Mouse (Mus musculus) heart, embryonic 11.5 days (tissue): ENCODE data around the gene Arhgap30. TPM values are rescaled to one million over a fixed set of nuclear protein-coding genes. Genes with fewer than 3 reads are reported as not detected.

Experiments used
- ATAC-seq: fragments of 200-750 bp; cut with Nextera tagmentation; replicated peaks from 2 replicates; pipeline ENCODE4 v1.8.0; 2017; ENCODE audit warnings: moderate library complexity; ENCODE audit not compliant: insufficient number of reproducible peaks, low FRiP score, low TSS enrichment
- H3K27ac ChIP-seq: fragments of 300-500 bp; sonication (generic); 2 replicates; pipeline ENCODE4 v1.5.1; 2014; ENCODE audit warnings: mild to moderate bottlenecking, low read depth, low read length
- H3K27me3 ChIP-seq: fragments of 300-500 bp; sonication (generic); 2 replicates; pipeline ENCODE4 v1.6.1; 2014; ENCODE audit warnings: mild to moderate bottlenecking, low read length, mixed read lengths; ENCODE audit not compliant: control insufficient read depth, insufficient read depth
- H3K36me3 ChIP-seq: fragments of 300-500 bp; sonication (generic); 2 replicates; pipeline ENCODE4 v1.6.1; 2014; ENCODE audit warnings: mild to moderate bottlenecking, low read length, moderate library complexity, mixed read lengths; ENCODE audit not compliant: control insufficient read depth, insufficient read depth
- H3K4me1 ChIP-seq: fragments of 300-500 bp; sonication (generic); 2 replicates; pipeline ENCODE4 v1.6.1; 2014; ENCODE audit warnings: low read length; ENCODE audit not compliant: control insufficient read depth, insufficient read depth
- H3K4me2 ChIP-seq: fragments of 300-500 bp; sonication (generic); 2 replicates; pipeline ENCODE4 v1.6.1; 2014; ENCODE audit warnings: mild to moderate bottlenecking, moderate library complexity
- H3K4me3 ChIP-seq: fragments of 300-500 bp; sonication (generic); 2 replicates; pipeline ENCODE4 v1.5.1; 2014; ENCODE audit warnings: low read depth, low read length
- H3K9ac ChIP-seq: fragments of 300-500 bp; sonication (generic); 2 replicates; pipeline ENCODE4 v1.6.1; 2014; ENCODE audit warnings: mild to moderate bottlenecking, low read depth, low read length, moderate library complexity
- H3K9me3 ChIP-seq: fragments of 300-500 bp; sonication (generic); replicated peaks from 2 replicates; pipeline ENCODE4 v1.6.1; 2016; ENCODE audit warnings: low read length; ENCODE audit not compliant: control insufficient read depth
- whole genome bisulfite sequencing: fragments of 180-500 bp; shearing (Covaris S2); extraction: QIAGEN DNeasy Blood & Tissue Kit; methylation state at CpG from one replicate; pipeline ENCODE4 v1.1.7; 2014; ENCODE audit not compliant: insufficient replicate concordance; 5-methylcytosine and 5-hydroxymethylcytosine counted together
- polyA plus RNA-seq: library from polyadenylated mRNA; unstranded; fragments of >200 nt; fragmentation: Nextera tagmentation; extraction: Ambion mirVana; gene quantifications from 2 replicates; pipeline ENCODE4 v1.2.1, GENCODE M21; 2014

Arhgap30 gene
- polyA plus RNA-seq, 1 experiment from 2014 or later = 0.44 TPM

DNA sequence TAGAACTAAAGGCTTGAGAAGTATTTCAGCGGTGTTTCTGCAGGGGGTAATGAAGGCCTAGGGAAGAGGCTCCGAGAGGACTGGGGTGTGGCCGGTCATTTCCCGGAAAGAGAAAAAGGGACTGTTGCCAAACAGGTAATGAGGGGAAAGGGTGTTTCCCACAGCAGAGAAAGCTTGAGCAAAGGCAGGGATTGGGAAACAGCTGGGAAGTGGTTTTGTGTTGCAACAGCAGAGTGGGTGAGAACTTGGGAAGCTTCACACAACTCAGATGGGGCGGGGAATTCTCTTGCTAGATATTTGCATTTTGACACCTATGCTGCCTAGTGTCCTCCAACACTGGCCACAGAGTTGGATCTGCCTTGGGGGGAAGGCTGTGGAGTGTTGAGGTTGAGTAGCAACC lies 64.2 kb downstream of the Arhgap30 start:
- Histone ChIP-seq H3K9ac (no peak overlapping the region), H3K9me3 (no peaks in the 10 kb centered on the region), H3K36me3 (no peaks in the 10 kb centered on the region), H3K27ac (no peak overlapping the region), H3K4me1 (peaks cover 5% of the 10 kb centered on the region; the same call in 1 of the 2 replicates), H3K4me3 (no peak overlapping the region), H3K4me2 (no peak overlapping the region), H3K27me3 (no peaks in the 10 kb centered on the region)
- ATAC-seq = no peak
- 75% methylated on average over 5 of the region's 5 CpGs for WGBS

DNA sequence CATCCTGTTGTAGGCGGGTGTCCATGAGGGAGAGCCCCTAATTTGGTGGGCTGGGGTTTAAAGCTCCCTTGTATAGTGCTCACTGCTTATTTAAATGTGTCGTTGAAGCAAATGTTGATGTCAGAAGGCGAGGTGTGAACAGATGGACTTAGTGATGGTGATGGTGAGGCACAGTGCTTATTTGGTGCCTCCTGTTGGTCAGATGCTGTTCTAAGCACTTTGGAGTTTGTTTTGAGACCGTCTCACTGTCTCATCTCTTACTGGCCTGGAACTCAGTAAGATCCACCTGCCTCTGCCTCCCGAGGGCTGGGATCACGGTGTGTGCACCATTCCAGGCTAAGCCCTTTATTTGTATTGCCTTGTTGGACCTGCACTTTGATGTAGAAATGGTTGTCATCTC lies 66.2 kb downstream of the Arhgap30 start:
- ATAC-seq = no peak
- H3K4me1 ChIP-seq = peaks cover 7% of the 10 kb centered on the region
- WGBS = 71% methylated on average over 6 of the region's 6 CpGs
- H3K9ac ChIP-seq = no peak overlapping the region
- H3K27me3 ChIP-seq = no peaks in the 10 kb centered on the region
- no peak overlapping the region for H3K4me3 ChIP-seq
- no peak overlapping the region for H3K4me2 ChIP-seq
- no peak overlapping the region for H3K27ac ChIP-seq
- H3K36me3 ChIP-seq = no peaks in the 10 kb centered on the region
- no peaks in the 10 kb centered on the region for H3K9me3 ChIP-seq

DNA sequence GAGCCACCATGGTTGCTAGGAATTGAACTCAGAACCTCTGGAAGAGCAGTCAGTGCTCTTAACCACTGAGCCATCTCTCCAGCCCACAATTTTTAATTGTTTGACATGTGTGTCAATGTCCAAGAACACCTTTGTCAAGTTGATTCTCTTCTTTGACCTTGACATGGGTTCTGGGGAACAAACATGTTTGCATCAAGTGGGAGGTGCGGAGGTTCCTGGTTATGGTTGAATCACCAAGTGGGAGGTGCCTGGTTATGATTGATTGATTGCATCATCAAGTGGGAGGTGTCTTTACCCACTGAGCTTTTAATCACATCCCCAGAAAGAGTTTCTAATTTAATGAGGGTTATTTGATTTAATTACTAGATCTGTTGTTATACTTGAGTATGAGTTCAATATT lies 68.8 kb downstream of the Arhgap30 start:
- peaks cover 5% of the 10 kb centered on the region for H3K4me1 ChIP-seq
- H3K27ac ChIP-seq = no peak overlapping the region
- no peak overlapping the region for H3K4me2 ChIP-seq
- whole genome bisulfite sequencing = 92% methylated on average over 1 of the region's 1 CpGs
- H3K27me3 ChIP-seq = no peaks in the 10 kb centered on the region
- H3K9me3 ChIP-seq = no peaks in the 10 kb centered on the region
- ATAC-seq = no peak
- H3K36me3 ChIP-seq = peaks cover 10% of the 10 kb centered on the region
- H3K4me3 ChIP-seq = no peak overlapping the region
- H3K9ac ChIP-seq = no peak overlapping the region

DNA sequence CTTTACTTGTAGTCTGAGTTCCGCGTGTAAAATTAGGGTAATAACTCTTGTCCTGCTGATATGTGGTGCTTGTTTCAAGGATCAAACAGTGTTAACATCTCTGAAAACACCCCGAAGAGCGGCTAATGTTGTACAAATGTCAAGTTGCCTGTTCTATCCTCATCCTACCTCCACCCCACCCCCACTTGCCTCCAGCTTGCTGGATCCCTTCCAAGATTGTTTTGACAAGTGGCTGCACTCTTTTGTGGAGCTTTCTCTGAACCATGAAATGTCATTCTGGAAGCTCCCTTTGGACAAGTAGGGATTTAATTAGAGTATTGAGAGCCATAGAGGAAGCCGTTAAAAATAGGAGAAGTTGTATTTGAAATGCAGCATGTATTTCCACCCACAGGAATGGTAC lies 71.0 kb downstream of the Arhgap30 start:
- H3K4me3 ChIP-seq = no peak overlapping the region
- WGBS = 65% methylated on average over 5 of the region's 5 CpGs
- peaks cover 23% of the 10 kb centered on the region for H3K36me3 ChIP-seq
- 0 out of 2 replicates have a peak overlapping the region, but pooled peaks have one; percentile 6 for H3K4me2 ChIP-seq
- no peak for ATAC-seq
- no peaks in the 10 kb centered on the region for H3K27me3 ChIP-seq
- H3K4me1 ChIP-seq = peaks cover 5% of the 10 kb centered on the region
- no peaks in the 10 kb centered on the region for H3K9me3 ChIP-seq
- no peak overlapping the region for H3K27ac ChIP-seq
- no peak overlapping the region for H3K9ac ChIP-seq

Other genes starting within 250 kb of the Arhgap30 start
- gene Sdhc, start 238.4 kb upstream of the Arhgap30 start, polyA plus RNA-seq = 426 and 502 TPM in 2 replicates
- gene Mpz, start 238.2 kb upstream of the Arhgap30 start, polyA plus RNA-seq = 0.30 TPM in 1 of 2 replicates, not detected in the other
- gene Pcp4l1, start 192.7 kb upstream of the Arhgap30 start, polyA plus RNA-seq = 36.2 and 40.0 TPM in 2 replicates
- gene Nr1i3, start 175.0 kb upstream of the Arhgap30 start, polyA plus RNA-seq = 0.11 and 0.19 TPM in 2 replicates
- 44.1 and 53.2 TPM in 2 replicates for gene Tomm40l, start 166.4 kb upstream of the Arhgap30 start, polyA plus RNA-seq
- 13.6 and 55.4 TPM in 2 replicates for gene Apoa2, start 163.9 kb upstream of the Arhgap30 start, polyA plus RNA-seq
- 12.1 and 18.4 TPM in 2 replicates for gene Fcer1g, start 154.6 kb upstream of the Arhgap30 start, polyA plus RNA-seq
- gene Adamts4, start 138.5 kb upstream of the Arhgap30 start, polyA plus RNA-seq = 1.5 and 1.7 TPM in 2 replicates
- 446 and 471 TPM in 2 replicates for gene Ndufs2, start 137.6 kb upstream of the Arhgap30 start, polyA plus RNA-seq
- gene B4galt3, start 118.6 kb upstream of the Arhgap30 start, polyA plus RNA-seq = 48.4 and 49.4 TPM in 2 replicates
- gene Ppox, start 107.8 kb upstream of the Arhgap30 start, polyA plus RNA-seq = 59.9 and 60.7 TPM in 2 replicates
- gene Usp21, start 101.0 kb upstream of the Arhgap30 start, polyA plus RNA-seq = 51.2 TPM in 2 replicates
- 90.3 and 92.9 TPM in 2 replicates for gene Ufc1, start 93.9 kb upstream of the Arhgap30 start, polyA plus RNA-seq
- gene Dedd, start 59.8 kb upstream of the Arhgap30 start, polyA plus RNA-seq = 40.4 and 45.4 TPM in 2 replicates
- gene Nit1, start 43.3 kb upstream of the Arhgap30 start, polyA plus RNA-seq = 24.8 and 30.9 TPM in 2 replicates
- gene Pfdn2, start 43.3 kb upstream of the Arhgap30 start, polyA plus RNA-seq = 49.5 and 51.3 TPM in 2 replicates
- 0.49 and 0.51 TPM in 2 replicates for gene Klhdc9, start 28.2 kb upstream of the Arhgap30 start, polyA plus RNA-seq
- 0.08 and 0.20 TPM in 2 replicates for gene Nectin4, start 18.9 kb upstream of the Arhgap30 start, polyA plus RNA-seq
- 53.3 and 68.2 TPM in 2 replicates for gene Usf1, start 22.4 kb downstream of the Arhgap30 start, polyA plus RNA-seq
- gene Tstd1, start 29.9 kb downstream of the Arhgap30 start, polyA plus RNA-seq = 0.45 and 1.7 TPM in 2 replicates
- gene F11r, start 48.6 kb downstream of the Arhgap30 start, polyA plus RNA-seq = 64.1 and 65.7 TPM in 2 replicates
- gene Alyref2, start 114.5 kb downstream of the Arhgap30 start, polyA plus RNA-seq = 12.3 and 12.7 TPM in 2 replicates
- not detected in 2 replicates for gene Itln1, start 146.3 kb downstream of the Arhgap30 start, polyA plus RNA-seq
- not detected in 2 replicates for gene Cd244a, start 170.2 kb downstream of the Arhgap30 start, polyA plus RNA-seq
- not detected in 2 replicates for gene Ly9, start 218.5 kb downstream of the Arhgap30 start, polyA plus RNA-seq